Mouse (Mus musculus) MEL (cell line): Measurements from ENCODE around the gene Adamtsl4.

Experiments used
- CTCF ChIP-seq, 3 experiments: IDR thresholded peaks in 2 of 3; conservative IDR thresholded peaks in 1 of 3; 2 replicates each; pipeline ENCODE4 v1.5.1; 2011 to 2012; ENCODE audit warnings: low read length in 3 of 3, low read depth in 2 of 3, mild to moderate bottlenecking in 2 of 3, improper control_type of control experiment in 1 of 3, inconsistent platforms in 1 of 3, mixed read lengths in 1 of 3, moderate library complexity in 1 of 3; ENCODE audit not compliant: control insufficient read depth in 1 of 3, insufficient read depth in 1 of 3, poor library complexity in 1 of 3, severe bottlenecking in 1 of 3
- EP300 ChIP-seq, 2 experiments: IDR thresholded peaks; 2 replicates each; pipeline ENCODE4 v1.6.1; 2011; ENCODE audit warnings: improper control_type of control experiment in 2 of 2, low read length in 2 of 2, low read depth in 1 of 2, mild to moderate bottlenecking in 1 of 2
- GABPA ChIP-seq: IDR thresholded peaks from 2 replicates; pipeline ENCODE4 v1.6.1; 2012; ENCODE audit warnings: low read depth, mild to moderate bottlenecking, inconsistent platforms, low read length, improper control_type of control experiment, moderate library complexity
- POLR2A ChIP-seq, 2 experiments: IDR thresholded peaks; 2 replicates each; pipeline ENCODE4 v1.6.1; 2011 to 2012; ENCODE audit warnings: low read length in 2 of 2, mild to moderate bottlenecking in 2 of 2, control low read depth in 1 of 2, improper control_type of control experiment in 1 of 2, low read depth in 1 of 2, moderate library complexity in 1 of 2; ENCODE audit not compliant: control insufficient read depth in 1 of 2, insufficient read depth in 1 of 2, poor library complexity in 1 of 2
- POLR2AphosphoS5 ChIP-seq: IDR thresholded peaks from 2 replicates; pipeline ENCODE4 v1.6.1; 2012; ENCODE audit warnings: low read depth, borderline replicate concordance, mild to moderate bottlenecking, inconsistent platforms, low read length, moderate library complexity, mixed read lengths
- RCOR1 ChIP-seq: IDR thresholded peaks from 2 replicates; pipeline ENCODE4 v1.6.1; 2012; ENCODE audit warnings: low read depth, mild to moderate bottlenecking, inconsistent platforms, low read length, improper control_type of control experiment

DNA sequence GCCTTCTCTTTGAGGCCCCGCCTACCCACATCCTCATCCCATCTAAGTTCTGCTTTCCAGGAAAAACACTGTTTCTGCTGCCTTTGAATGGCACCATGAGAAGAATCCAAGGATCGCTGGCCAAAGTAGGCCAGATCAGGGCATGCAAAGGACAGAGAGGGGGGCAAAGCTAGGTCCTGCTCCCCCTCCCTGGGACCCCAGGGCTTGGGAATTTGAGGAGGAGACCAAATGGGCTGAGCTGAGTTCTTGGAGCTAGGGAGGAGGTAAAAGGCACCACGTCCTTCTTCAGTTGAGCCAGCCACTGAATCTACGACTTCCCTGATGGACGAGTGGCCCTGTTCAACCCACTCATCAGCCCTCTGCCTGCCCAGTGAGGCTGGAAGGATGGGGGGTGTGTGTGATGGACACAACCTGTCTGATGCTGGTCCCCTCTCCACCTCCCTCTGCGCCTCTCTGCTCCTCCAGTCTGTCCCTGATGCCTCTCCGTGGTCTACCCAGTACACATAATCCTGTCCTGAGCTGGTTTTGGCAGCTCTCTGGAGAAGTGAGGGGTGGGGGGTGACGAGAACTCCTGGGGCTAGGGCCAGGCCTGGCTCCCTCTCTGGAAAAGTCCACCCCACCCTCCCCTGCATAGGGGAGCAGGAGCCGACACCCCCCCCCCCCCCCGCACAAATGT is 1.1 kb downstream of the Adamtsl4 start:
- TF ChIP-seq CTCF (IDR thresholded peaks at IDR 0.05 in 2 of 3, conservative IDR thresholded peaks at IDR 0.05 in 1 of 3; ENCODE audit: control insufficient read depth in 1 of 3, insufficient read depth in 1 of 3, low read depth in 2 of 3, low read length in 3 of 3, poor library complexity in 1 of 3, severe bottlenecking in 1 of 3) (no peak), RCOR1 (no peak), EP300 (IDR thresholded peaks at IDR 0.05; ENCODE audit: low read depth in 1 of 2, low read length in 2 of 2) (no peak), GABPA (no peak), POLR2A (IDR thresholded peaks at IDR 0.05; ENCODE audit: control insufficient read depth in 1 of 2, insufficient read depth in 1 of 2, low read depth in 1 of 2, low read length in 2 of 2, poor library complexity in 1 of 2) (no peak), POLR2AphosphoS5 (no peak)
